Mouse (Mus musculus) MEL (cell line): ENCODE results near the gene Glp2r. TPM values are rescaled to one million over a fixed set of nuclear protein-coding genes. Genes with fewer than 3 reads are reported as not detected.

Experiments used
- DNase-seq: peaks from one replicate; pipeline ENCODE4 v3.0.0; 2011; ENCODE audit warnings: low read depth, low spot score
- H3K27ac ChIP-seq: 2 replicates; pipeline ENCODE4 v1.5.1; 2012; ENCODE audit warnings: low read depth, mild to moderate bottlenecking, control low read depth, low read length, moderate library complexity; ENCODE audit not compliant: control insufficient read depth
- H3K27me3 ChIP-seq, 2 experiments: fragments of 150-350 bp in 1 of 2; sonication (generic) in 1 of 2; 2 replicates each; pipeline ENCODE4 v1.6.1; 2012; ENCODE audit warnings: low read length in 2 of 2, mild to moderate bottlenecking in 2 of 2, improper control_type of control experiment in 1 of 2, moderate library complexity in 1 of 2; ENCODE audit not compliant: insufficient read depth in 2 of 2, control insufficient read depth in 1 of 2
- H3K36me3 ChIP-seq, 2 experiments: 2 replicates each; pipeline ENCODE4 v1.6.1; 2012 to 2014; ENCODE audit warnings: low read length in 2 of 2, improper control_type of control experiment in 1 of 2, inconsistent platforms in 1 of 2, mild to moderate bottlenecking in 1 of 2; ENCODE audit not compliant: insufficient read depth in 2 of 2, control insufficient read depth in 1 of 2
- H3K4me1 ChIP-seq, 2 experiments: fragments of 150-350 bp in 1 of 2; sonication (generic) in 1 of 2; 2 replicates each; pipeline ENCODE4 v1.6.1; 2012; ENCODE audit warnings: low read length in 2 of 2, improper control_type of control experiment in 1 of 2, mild to moderate bottlenecking in 1 of 2; ENCODE audit not compliant: insufficient read depth in 2 of 2, control insufficient read depth in 1 of 2
- H3K4me3 ChIP-seq, 2 experiments: fragments of 150-350 bp in 1 of 2; sonication (generic) in 1 of 2; 2 replicates each; pipeline ENCODE4 v1.5.1; 2012; ENCODE audit warnings: low read depth in 2 of 2, low read length in 2 of 2, mild to moderate bottlenecking in 2 of 2, moderate library complexity in 2 of 2, control low read depth in 1 of 2, improper control_type of control experiment in 1 of 2; ENCODE audit not compliant: control insufficient read depth in 1 of 2, insufficient read depth in 1 of 2
- H3K79me2 ChIP-seq: 2 replicates; pipeline ENCODE4 v1.6.1; 2012; ENCODE audit warnings: mild to moderate bottlenecking, low read length, moderate library complexity; ENCODE audit not compliant: control insufficient read depth, poor library complexity, insufficient read depth
- H3K9ac ChIP-seq: 2 replicates; pipeline ENCODE4 v1.6.1; 2012; ENCODE audit warnings: low read depth, mild to moderate bottlenecking, control low read depth, low read length, moderate library complexity; ENCODE audit not compliant: control insufficient read depth, poor library complexity, severe bottlenecking
- H3K9me3 ChIP-seq: fragments of 150-350 bp; sonication (generic); replicated peaks from 2 replicates; pipeline ENCODE4 v1.6.1; 2012; ENCODE audit warnings: mild to moderate bottlenecking, low read length, improper control_type of control experiment, moderate library complexity; ENCODE audit not compliant: insufficient read depth
- EP300 ChIP-seq, 2 experiments: IDR thresholded peaks; 2 replicates each; pipeline ENCODE4 v1.6.1; 2011; ENCODE audit warnings: improper control_type of control experiment in 2 of 2, low read length in 2 of 2, low read depth in 1 of 2, mild to moderate bottlenecking in 1 of 2
- ETS1 ChIP-seq: IDR thresholded peaks from 2 replicates; pipeline ENCODE4 v1.6.1; 2012; ENCODE audit warnings: low read depth, mild to moderate bottlenecking, inconsistent platforms, low read length, improper control_type of control experiment, moderate library complexity
- GABPA ChIP-seq: IDR thresholded peaks from 2 replicates; pipeline ENCODE4 v1.6.1; 2012; ENCODE audit warnings: low read depth, mild to moderate bottlenecking, inconsistent platforms, low read length, improper control_type of control experiment, moderate library complexity
- JUND ChIP-seq: IDR thresholded peaks from 2 replicates; pipeline ENCODE4 v1.6.1; 2011; ENCODE audit warnings: low read depth, mild to moderate bottlenecking, improper control_type of control experiment, low read length
- MEF2A ChIP-seq: IDR thresholded peaks from 2 replicates; pipeline ENCODE4 v1.6.1; 2014; ENCODE audit warnings: low read depth, mild to moderate bottlenecking, inconsistent platforms, low read length, improper control_type of control experiment; ENCODE audit not compliant: poor library complexity, insufficient replicate concordance, severe bottlenecking; ENCODE audit errors: extremely low read depth
- NRF1 ChIP-seq: IDR thresholded peaks from 2 replicates; pipeline ENCODE4 v1.6.1; 2014; ENCODE audit warnings: low read depth, mild to moderate bottlenecking, inconsistent platforms, low read length, improper control_type of control experiment, moderate library complexity; ENCODE audit not compliant: poor library complexity, insufficient read depth, severe bottlenecking
- POLR2A ChIP-seq, 2 experiments: IDR thresholded peaks; 2 replicates each; pipeline ENCODE4 v1.6.1; 2011 to 2012; ENCODE audit warnings: low read length in 2 of 2, mild to moderate bottlenecking in 2 of 2, control low read depth in 1 of 2, improper control_type of control experiment in 1 of 2, low read depth in 1 of 2, moderate library complexity in 1 of 2; ENCODE audit not compliant: control insufficient read depth in 1 of 2, insufficient read depth in 1 of 2, poor library complexity in 1 of 2
- POLR2AphosphoS5 ChIP-seq: IDR thresholded peaks from 2 replicates; pipeline ENCODE4 v1.6.1; 2012; ENCODE audit warnings: low read depth, borderline replicate concordance, mild to moderate bottlenecking, inconsistent platforms, low read length, moderate library complexity, mixed read lengths
- RCOR1 ChIP-seq: IDR thresholded peaks from 2 replicates; pipeline ENCODE4 v1.6.1; 2012; ENCODE audit warnings: low read depth, mild to moderate bottlenecking, inconsistent platforms, low read length, improper control_type of control experiment
- SIN3A ChIP-seq: IDR thresholded peaks from 2 replicates; pipeline ENCODE4 v1.6.1; 2012; ENCODE audit warnings: low read length, improper control_type of control experiment, inconsistent platforms
- TAL1 ChIP-seq: IDR thresholded peaks from 2 replicates; pipeline ENCODE4 v1.6.1; 2012; ENCODE audit warnings: mild to moderate bottlenecking, inconsistent platforms, low read length, moderate library complexity, mixed read lengths
- TCF12 ChIP-seq: IDR thresholded peaks from 2 replicates; pipeline ENCODE4 v1.6.1; 2014; ENCODE audit warnings: low read depth, mild to moderate bottlenecking, inconsistent platforms, low read length, improper control_type of control experiment, moderate library complexity
- UBTF ChIP-seq: IDR thresholded peaks from 2 replicates; pipeline ENCODE4 v1.6.1; 2012; ENCODE audit warnings: low read depth, mild to moderate bottlenecking, inconsistent platforms, low read length, improper control_type of control experiment, moderate library complexity, borderline replicate concordance; ENCODE audit not compliant: insufficient read depth
- USF2 ChIP-seq, 2 experiments: IDR thresholded peaks; 2 replicates each; pipeline ENCODE4 v1.6.1; 2011 to 2012; ENCODE audit warnings: improper control_type of control experiment in 2 of 2, low read length in 2 of 2, borderline replicate concordance in 1 of 2, inconsistent platforms in 1 of 2, low read depth in 1 of 2, mild to moderate bottlenecking in 1 of 2; ENCODE audit not compliant: insufficient read depth in 1 of 2
- polyA plus RNA-seq, 2 experiments: library from polyadenylated mRNA; stranded (reverse) in 1 of 2; unstranded in 1 of 2; fragments of >175 nt in 1 of 2; fragments of >200 nt in 1 of 2; gene quantifications; 2 replicates each; pipeline versions ENCODE4 v1.2.1 to v1.2.4; 2012; ENCODE audit warnings: low replicate concordance in 2 of 2, low read depth in 1 of 2; ENCODE audit not compliant: insufficient read length in 2 of 2, insufficient read depth in 1 of 2, missing spikeins in 1 of 2
- total RNA-seq: library from RNA; depleted of rRNA; stranded (reverse); fragments of 300-350 nt; gene quantifications from 2 replicates; pipeline ENCODE4 v1.2.3, GENCODE M21; 2012

Gene Glp2r
- total and polyA plus RNA-seq, 3 experiments, result not detected

- H3K4me1 ChIP-seq, result no peaks in the 10 kb centered on the region
These were observed 148.6 kb downstream of the Glp2r start for GRCm38 (mm10) chr11:67622340-67622739.

DNA sequence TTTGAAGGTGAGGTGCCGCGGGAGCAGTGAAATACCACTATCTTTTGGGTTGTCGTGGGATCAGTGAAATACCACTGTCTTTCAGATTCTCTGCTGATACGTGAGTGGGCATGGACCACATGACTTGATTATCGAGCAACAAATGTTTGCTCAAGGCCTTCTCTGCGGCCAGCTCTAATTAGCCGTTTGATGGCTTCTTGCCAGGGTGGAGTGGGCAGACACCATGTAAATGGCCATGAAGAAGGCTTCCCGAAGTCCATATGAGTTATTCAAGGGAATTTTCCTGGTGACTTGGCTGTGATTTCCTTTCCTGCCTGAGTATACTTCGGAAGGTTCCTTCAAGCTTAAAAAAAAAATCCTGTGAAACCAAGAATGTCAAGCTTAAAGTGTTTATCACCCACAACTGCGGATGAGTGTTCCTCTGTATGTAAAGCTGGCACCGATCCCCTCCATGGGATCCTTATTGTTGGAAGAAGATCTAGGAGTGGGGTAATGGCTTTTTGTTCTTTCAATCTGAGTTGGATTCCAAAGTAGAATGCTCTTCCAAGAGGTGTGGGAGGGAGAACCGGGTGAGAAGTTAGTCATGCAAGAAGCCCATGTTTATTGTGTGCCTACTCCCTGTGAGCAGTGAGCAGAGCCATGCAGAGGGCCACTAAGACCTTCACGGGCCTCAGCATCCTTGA lies 154.3 kb downstream of the Glp2r start:
- TF ChIP-seq UBTF (no peak), TAL1 (no peak), TCF12 (no peak)
- TF ChIP-seq, all 39 proteins: peak for 0
- Histone ChIP-seq H3K4me1 (no peaks in the 10 kb centered on the region), H3K79me2 (no peaks in the 10 kb centered on the region), H3K4me3 (no peak overlapping the region), H3K27me3 (no peaks in the 10 kb centered on the region), H3K9me3 (no peaks in the 10 kb centered on the region), H3K36me3 (no peaks in the 10 kb centered on the region), H3K9ac (no peak overlapping the region), H3K27ac (no peak overlapping the region)
- DNase-seq, result no peak

More at GRCm38 (mm10) chr11:67622340-67622739, 148.6 kb downstream of the Glp2r start:
- Histone ChIP-seq H3K4me3 (no peak overlapping the region), H3K36me3 (no peaks in the 10 kb centered on the region), H3K27ac (no peak overlapping the region), H3K9me3 (no peaks in the 10 kb centered on the region), H3K79me2 (no peaks in the 10 kb centered on the region), H3K27me3 (no peaks in the 10 kb centered on the region), H3K9ac (no peak overlapping the region)
- no peak for DNase-seq
- no peak for TF ChIP-seq MEF2A
- no peak for TF ChIP-seq GABPA
- TF ChIP-seq NRF1, result no peak
- no peak for TF ChIP-seq EP300 (IDR thresholded peaks at IDR 0.05; ENCODE audit: low read depth in 1 of 2, low read length in 2 of 2)
- no peak for TF ChIP-seq POLR2AphosphoS5
- no peak for TF ChIP-seq RCOR1
- TF ChIP-seq ETS1, result no peak
- no peak for TF ChIP-seq POLR2A (IDR thresholded peaks at IDR 0.05; ENCODE audit: control insufficient read depth in 1 of 2, insufficient read depth in 1 of 2, low read depth in 1 of 2, low read length in 2 of 2, poor library complexity in 1 of 2)
- no peak for TF ChIP-seq USF2 (IDR thresholded peaks at IDR 0.05; ENCODE audit: borderline replicate concordance in 1 of 2, insufficient read depth in 1 of 2, low read depth in 1 of 2, low read length in 2 of 2)
- TF ChIP-seq JUND, result no peak
- no peak for TF ChIP-seq SIN3A
